Mouse (Mus musculus): ENCODE measurements at regions not wholly inside any gene's neighbourhood (a gene's known extent, or its start where the extent isn't known, plus 50 kb on each side); places are given as distances from the start of the nearest gene placed in this dataset.

DNA sequence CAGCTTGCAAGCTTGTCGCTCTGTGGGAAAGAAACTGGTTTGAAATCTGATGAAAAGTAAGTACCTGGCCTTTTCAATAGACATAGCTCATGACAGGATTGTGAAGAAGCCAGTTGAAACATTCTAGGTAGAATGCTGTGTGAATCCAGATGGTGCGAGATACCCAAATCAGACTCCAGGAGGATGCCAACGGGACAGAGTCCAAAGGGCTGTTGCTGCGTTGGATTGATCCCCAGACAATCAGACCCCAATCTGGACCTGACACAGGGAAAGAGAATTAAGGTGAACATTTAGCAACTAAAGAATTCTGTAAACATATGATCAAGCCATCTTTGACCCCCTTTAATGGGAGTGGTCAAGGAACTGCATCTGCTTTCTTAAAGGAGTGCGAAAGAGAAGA is 296.6 kb upstream of the Gm15217 start:
- DNase-seq (ENCODE audit: low spot score): no peak

DNA sequence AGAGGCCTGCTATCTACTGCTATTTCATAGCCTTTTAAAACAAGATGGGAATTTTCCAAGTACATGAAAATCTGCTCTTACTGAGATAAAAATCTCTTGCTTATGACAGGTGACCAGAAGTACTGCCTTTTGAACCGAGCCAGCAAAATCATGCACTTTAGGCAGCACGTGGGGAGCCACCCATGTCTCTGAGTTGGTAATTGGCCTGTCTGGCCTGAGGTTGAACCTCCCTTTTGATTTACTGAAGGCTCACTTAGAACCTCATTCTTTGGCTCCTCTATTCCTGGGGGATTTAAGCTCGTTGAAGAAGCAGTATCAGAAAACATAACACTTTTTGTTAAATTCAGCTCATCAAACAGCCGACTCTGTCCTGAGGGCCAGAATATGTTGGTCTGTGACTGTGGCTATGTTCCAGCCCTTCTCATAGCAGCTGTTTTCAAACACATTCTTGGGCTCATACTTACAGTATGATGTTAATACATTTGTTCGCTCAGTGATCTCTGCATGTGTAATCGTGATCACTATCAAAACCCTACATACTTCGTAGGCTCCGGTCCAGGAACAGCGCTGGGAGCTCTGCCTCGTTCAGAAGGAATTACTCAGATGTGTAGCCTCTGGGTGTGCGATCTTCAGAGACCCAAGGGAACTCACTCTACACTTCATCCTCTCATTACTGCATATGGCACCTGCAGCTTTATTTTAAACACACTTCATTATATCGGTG is 290.1 kb upstream of the Gm15217 start:
- no peak for DNase-seq (ENCODE audit: low spot score)

DNA sequence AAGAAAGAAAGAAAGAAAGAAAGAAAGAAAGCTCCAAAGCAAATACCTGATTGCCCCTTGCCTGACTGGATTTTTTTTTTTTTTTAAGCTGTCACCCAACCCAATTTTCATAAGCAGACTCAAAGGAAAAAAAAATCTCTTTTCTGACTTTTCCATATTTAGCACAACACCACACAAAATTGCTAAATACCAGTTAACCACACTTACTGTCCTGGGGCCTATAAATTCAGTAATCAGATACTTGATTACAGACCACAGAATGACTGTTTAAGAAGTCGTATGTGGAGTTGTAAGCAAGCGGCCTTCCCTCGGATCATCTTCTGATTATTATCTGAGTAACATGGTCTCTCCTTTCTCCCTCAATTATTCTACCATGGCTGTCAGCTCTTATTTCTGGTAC is 263.3 kb upstream of the Gm15217 start:
- no peak for DNase-seq (ENCODE audit: low spot score)

DNA sequence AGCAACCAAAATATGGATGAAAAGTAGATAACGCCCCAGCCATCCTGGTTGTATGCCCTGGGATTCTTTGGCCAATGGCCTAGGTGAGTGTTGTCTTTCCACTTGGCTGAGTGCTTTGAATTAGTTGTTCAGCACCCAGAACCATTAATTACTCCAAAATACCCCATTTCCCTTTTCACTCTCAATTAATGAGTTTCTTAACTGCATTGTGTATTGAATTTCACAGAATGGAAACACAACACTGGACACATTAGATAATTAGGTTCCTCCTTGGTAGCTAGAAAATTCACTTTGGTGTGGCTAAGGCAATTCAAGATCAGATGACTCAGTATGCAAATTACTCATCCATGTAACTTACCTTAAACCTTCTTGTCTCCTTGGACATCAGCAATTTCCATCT is 252.7 kb upstream of the Gm15217 start:
- DNase-seq (ENCODE audit: low spot score): no peak

DNA sequence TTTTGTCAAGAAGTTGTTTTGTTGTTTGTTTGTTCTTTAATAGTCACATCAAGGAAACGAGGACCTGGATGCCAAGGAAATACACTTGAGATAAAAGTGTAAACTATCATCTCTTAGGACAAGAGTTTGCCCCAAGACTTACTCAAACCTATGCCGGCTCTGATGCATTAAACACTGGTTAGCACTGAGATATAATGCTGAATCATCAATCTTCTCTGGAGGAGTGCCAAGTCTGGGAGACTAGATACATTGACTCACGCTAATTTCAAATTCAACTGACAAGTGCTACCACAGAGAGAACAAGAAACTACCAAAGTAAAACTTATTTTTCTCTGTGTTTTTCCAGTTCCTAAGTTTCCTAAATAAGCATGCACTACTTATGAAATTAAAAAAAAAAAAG is 249.5 kb upstream of the Gm15217 start:
- no peak for DNase-seq (ENCODE audit: low spot score)

DNA sequence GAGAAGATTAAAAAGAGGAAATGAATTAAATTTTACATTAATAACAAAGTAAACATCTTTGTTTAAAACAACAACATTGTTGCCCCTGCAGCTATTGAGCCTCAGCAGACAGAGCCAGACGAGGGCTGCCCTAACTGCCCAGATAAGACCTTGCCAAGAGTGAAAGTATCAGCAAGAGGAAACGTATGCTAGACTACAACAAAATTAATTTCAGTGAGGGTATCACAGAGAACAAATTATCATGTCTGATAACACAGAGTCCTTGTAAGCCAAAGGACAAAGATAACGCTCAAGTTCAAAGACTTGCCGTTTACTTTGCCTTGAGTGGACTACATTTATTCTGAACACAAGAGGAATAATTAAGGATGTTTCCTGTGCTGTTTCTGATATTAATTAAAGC is 235.0 kb upstream of the Gm15217 start:
- no peak for DNase-seq (ENCODE audit: low spot score)

DNA sequence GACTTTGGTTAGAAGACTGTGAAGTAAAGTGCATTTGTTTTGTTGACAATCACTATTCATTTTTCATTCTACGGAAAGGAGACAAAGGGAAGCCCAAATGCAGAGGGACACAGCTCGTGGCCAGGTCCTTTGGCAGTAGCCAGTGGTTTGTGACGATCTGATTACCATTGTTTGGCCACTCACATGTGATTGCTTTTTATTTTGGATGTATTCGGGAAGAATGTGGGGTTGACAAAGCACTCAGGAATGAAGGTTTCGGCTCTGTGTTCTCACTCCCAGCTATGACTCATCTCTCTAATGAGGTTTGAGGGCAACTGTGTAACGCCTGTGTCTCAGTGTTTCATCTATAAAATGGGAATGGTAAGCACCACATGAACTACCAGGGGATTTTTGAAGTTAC is 234.5 kb upstream of the Gm15217 start:
- DNase-seq (ENCODE audit: low spot score): no peak

DNA sequence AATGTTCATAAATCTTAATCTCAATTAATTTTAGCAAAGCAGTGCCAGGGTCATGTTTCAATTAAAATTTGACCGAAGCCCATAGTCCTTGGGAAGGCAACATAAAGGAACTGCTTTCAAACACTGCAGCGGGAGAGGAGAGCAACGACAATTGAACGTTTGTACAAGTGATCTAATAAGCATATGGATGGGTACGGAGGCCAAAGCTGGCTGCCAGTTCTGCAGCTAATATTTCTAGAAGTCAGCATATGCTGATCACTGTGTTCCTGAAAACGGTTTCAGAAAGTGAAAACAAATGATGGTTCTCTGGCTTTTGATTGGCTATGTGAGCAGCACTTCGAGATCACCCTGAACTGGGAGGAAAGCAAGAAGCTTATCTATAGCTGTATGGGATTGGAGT is 233.6 kb upstream of the Gm15217 start:
- DNase-seq (ENCODE audit: low spot score): no peak

DNA sequence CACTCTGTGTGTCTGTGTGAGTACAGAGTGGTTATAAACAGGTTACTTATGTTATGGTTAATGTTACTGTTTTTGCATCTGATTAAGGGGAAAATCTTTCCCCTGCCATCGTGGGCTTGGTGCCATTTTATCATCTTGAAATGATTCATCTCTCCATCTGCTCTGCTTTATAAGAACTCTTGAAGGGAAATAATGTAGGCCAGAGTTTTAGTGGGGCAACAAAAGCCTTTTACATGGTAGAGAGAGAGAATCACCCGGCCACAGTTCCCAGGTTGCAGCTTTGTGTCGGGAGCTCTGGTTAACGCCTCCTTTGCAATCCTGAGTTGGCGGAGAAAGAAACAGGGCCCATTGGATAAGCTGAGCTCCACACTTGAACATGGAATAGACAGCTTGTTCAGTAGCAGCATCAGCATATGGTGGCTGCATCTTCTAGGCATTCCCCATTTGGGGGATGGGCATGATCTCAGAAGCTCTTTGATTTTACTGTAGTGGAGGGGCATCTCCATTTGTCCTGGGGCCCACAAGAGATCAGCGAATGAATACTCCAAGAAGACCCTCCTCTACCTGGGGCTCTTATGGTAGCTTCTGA is 230.0 kb upstream of the Gm15217 start:
- DNase-seq (ENCODE audit: low spot score): no peak

DNA sequence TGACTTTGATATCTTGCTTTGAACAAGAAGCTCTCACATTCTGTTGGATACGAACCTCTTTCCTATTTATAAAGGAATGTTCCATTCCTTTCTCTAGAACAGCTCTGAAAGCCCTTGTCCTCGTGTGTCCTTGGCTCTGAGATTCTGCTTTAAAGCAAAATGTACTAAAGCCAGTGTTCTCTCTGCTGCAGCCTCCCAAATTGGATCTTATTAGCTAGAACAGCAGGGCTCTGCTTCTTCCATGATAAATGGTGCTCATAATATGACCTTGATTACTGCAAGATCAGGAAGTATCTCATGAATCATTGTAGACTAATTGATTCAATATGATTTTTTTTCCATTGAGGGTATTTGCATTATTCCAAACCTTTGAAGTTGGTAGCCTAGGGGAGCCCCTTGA is 220.5 kb upstream of the Gm15217 start:
- DNase-seq (ENCODE audit: low spot score): no peak

DNA sequence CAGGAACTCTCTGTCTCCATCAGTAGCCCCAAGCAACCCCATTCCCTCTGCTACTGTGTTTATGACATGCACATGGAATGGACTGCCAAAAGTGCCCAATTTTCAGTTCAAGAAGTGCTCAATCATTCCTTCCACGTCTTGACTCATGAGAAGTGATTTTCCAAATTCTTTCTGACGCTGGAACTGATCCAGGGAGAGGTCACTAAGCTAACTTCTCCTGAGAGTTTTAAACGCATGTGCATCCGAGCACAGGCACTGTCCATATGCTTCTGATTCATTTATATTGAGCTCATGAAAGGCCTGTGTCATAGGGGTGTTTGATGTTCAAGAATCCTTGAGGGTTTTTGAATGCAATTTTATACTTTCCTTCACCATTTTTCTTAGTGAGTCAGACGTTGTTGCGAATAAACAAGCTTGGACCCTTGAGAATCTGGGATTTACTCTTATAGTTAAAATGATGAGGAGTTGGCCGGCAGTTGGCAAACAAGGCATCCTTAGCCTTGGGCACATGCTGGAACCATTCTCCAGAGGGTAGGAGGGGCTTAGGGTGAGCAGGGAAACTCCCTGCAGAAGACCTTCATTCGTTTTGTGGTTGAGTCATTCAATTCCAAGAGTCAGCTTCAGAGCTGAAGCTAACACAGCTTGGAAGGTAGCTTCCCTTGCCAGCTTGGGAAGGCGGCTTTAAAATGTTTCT is 206.9 kb upstream of the Gm15217 start:
- DNase-seq (ENCODE audit: low spot score): no peak

DNA sequence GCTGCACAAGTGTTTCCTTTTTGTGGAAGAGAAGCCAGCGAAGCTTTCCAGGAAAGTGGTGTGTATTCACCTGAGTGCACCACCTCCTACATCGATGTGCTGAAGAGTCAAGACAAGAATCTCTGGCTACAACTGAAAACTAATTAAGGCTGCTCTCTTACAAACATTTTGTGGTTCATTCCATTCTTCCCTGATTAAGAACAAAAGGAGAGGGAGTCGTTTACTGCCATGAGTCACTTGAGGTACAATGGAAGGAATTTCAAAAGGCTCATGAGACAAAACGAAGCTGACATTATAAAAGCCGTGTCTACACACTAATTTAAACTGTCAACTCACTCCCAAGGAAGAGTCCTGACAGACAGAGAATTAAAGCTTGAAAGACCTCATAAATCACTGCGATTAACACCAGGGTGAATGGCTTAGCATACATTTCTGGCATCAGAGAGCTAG is 206.3 kb upstream of the Gm15217 start:
- DNase-seq (ENCODE audit: low spot score): no peak

DNA sequence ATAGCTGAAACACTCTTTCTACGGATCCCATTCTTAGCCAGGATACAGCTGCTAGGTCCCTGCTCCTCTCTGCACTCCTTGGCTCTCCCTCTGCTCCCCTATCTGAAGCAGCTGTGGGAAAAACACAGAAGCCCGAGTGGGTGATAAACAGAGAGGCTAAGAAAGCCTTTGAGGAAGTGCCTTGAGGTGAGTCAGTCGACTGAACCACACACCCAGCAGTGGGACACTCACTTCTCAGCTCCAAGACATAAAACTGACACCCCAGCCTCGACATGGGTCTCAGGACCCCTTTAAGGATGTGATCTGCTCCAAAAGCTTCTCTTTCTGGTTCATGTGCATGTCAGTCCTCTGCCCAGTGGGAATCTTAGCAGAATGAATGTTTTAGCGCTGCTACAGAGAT is 204.8 kb upstream of the Gm15217 start:
- DNase-seq (ENCODE audit: low spot score): no peak

DNA sequence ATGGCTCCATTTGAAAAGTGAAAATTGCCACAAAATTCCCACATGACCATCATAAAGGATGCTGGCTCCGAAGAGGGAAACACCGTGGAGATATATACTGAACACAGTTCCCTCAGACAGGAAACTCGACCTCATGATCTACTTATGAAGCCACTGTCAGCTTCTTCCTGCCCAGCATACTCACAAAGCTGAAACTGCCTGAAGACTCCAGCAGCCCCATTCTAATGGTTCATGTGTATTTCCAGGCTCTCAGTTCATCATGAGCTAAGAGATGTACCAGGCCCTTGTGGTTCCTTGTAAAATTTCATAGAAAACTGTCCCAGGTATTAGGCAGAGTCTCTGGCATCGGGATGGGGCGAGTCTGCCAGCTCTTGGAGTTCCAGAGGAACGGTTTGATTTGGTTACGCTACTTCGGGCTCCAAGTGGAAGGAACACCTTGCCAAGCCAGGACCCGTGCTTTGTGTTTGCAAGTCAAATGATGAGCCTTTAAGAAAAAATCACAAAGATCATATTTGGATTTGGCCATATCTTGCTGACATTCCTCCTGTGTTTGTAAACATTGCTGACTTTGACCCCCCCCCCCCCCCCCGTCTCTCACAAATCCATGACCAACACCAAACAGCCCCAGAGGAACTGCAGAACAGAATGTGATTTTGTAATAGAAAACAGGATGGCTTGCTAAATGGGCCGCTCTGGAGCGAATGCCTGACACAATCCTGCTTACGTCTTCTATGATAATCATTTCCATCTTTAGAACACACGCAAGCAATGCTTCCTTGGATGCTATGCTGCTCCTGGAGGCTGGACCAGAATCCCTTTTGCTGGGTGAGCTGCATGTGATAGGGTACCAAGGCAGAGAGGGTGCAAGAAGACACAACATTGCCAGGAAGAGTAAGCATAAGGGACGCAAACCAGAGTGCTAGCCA is 203.7 kb upstream of the Gm15217 start:
- no peak for DNase-seq (ENCODE audit: low spot score)

DNA sequence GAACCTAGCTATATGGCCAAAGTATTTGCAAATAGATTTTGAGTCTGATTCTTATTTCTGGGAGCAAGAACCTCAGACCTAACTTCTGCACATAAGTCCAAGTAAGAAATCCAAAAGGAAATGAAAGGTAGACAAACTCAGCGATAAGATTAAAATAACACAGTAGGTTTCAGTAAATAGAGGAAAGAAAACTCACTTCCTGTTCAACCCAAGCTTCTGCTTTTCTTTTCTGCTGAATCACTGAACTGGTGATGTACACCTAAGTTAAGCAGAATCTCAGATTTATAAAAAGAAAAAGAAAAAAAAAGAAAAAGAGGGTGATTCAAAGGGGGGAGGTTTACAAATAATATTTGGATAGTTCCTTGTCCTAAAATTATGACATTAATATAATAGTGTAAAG is 200.2 kb upstream of the Gm15217 start:
- DNase-seq (ENCODE audit: low spot score): no peak

DNA sequence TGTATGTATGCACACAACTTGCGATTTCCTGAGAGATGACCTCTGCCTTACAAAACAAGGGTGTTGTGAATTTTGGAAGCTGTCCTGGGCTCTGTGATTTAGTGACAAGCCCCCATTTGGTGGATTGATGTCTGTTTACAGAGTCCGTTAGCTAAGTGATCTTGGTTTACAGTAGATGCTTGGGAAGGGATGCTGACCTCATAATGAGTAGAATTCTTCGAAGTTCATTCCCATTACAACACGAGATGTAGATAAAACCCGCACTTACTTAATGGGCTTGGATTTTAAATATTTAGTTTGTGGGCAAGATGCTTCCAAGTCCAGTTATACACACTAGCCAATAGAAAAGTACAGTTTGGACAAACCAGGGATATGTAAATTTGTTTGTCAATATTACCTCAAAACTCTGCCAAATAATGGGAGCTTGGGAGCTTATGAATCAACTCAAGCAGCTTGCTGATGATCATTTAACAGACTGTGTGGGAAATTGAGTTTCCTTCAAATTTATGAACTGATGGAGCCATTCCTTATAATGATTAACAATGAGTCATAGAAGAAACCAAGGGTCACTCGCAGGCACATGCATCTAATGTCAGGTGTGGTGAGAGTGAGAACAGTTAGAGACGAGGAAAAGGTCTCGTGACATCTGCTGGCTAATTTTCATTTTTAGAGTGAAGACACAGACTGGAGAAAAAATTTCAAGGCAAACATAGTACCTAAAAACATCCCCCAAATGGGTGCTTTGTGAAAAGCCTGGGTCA is 187.4 kb upstream of the Gm15217 start:
- DNase-seq (ENCODE audit: low spot score): no peak

DNA sequence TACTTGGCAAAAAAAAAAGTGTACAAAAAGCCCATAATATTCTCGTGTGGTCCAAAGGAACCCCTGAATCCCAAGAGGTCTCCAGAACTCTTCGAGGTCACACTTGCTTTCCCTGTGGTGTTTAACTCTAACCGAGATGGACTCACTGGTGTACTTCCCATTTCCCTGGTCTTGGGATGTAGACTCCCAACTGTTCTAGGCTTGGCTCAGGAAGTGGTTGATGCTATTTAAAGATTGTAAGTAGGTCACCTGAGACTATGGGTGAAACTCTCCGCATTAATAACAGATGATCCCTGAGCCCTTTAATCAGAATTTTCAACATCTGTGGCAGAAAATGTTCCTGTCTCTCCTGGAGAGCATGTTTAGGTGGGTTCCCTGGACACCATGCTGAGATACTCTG is 185.6 kb upstream of the Gm15217 start:
- no peak for DNase-seq (ENCODE audit: low spot score)

DNA sequence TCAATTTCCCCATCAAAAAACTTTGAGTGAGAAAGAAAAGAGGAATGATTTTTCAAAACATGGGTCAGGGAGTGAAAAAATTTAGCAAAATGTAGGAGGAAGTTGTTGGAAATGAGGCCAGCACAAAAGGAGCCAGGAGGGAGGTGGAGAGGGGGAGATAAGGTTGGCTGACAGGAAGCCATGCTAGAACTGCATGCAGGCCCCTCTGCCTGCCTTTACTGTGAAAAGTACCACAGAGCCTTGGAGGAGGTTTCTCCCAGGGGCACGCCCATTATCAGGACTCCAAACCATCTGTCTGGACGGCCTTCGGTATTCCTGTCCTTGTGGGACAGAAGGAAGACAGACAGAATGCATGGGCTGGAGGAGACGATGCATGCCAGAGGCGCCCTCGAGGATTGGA is 183.3 kb upstream of the Gm15217 start:
- DNase-seq (ENCODE audit: low spot score): no peak

DNA sequence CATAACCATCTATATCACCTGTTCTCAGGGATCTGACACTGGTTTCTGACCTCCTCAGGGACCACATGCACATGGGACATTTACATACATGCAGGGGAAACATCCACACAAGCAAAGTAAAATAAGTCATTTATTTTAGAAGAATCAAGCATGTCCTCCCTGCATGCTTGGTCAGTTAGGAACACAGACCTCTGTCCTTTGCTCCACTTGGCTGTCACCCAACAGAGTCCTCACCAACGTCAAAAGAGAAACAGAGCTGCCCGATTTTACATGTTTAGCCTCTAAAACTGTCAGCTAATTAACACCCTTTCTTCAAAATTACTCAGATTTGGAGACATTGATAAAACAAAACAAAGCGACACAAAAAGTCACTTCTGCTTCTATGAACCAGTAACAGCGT is 176.4 kb upstream of the Gm15217 start:
- DNase-seq (ENCODE audit: low spot score): no peak

DNA sequence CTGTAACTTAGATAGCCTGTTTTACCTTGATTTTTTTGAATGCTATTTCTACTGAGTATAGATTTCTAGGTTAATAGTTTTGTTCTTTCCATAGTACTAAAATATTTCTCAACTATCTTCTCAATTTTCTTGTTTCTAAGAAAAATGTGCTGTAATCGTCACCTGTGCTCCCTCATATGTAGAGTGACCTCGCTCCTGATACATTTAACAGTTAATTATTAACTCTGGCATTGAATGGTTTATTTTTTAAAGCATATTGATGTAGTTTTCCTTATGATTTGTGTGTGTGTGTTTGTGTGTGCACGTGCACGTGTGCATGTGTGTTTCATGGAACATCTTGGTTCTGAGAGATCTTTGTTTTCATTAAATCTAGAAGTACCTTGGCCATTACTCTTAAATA is 158.7 kb upstream of the Gm15217 start:
- DNase-seq (ENCODE audit: low spot score): no peak

DNA sequence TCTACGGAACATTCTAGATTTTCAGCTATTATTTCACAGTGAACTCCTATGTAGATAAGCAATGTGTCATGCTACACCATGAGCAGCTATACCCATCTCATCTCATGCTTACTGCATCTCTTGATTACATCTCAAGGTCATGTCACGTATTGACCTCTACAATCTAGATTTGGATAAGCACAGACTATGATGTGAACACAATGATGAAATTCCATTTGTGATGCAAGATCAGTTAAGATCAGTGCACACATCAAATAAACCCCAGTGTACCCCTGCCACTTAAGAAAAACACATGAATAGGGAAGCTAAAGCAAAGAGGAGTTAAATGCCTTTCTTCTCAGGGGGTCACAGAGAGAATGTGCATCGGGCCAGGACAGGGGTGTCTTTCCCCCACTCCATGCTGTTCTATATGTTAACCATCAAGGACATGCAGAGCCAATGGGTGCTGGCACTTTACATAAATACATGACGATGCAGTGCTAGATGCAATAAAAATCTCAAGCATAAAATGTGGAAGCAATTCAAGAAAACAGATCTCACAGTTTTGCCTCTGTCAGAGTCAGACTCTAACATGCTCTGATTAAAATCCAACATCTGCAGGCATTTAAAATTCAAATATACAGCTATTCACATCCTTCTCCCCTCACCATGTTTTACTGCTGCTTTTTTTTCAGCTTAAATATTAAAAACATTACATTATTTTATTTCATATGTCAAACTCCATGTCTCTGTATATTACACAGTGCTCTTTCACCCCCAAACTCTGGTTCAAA is 157.1 kb upstream of the Gm15217 start:
- DNase-seq (ENCODE audit: low spot score): no peak

Data from urinary bladder, postnatal 25 days (tissue).